Mouse (Mus musculus) kidney, embryonic 15.5 days (tissue): Measurements from ENCODE around the gene Nthl1. TPM values are rescaled to one million over a fixed set of nuclear protein-coding genes. Genes with fewer than 3 reads are reported as not detected.
"Not testable (repeated sequence)": the region's sequence is repeated elsewhere in the genome, so short reads cannot be mapped to it uniquely, and the experiment has no call there.

Experiments
- ATAC-seq: fragments of 200-750 bp; cut with Nextera tagmentation; replicated peaks from 2 replicates; pipeline ENCODE4 v1.8.0; 2017; ENCODE audit warnings: moderate TSS enrichment; ENCODE audit not compliant: low FRiP score
- H3K27ac ChIP-seq: fragments of 300-500 bp; sonication (generic); 2 replicates; pipeline ENCODE4 v1.5.1; 2015; ENCODE audit warnings: mild to moderate bottlenecking, inconsistent platforms
- H3K27me3 ChIP-seq: fragments of 300-500 bp; sonication (generic); 2 replicates; pipeline ENCODE4 v1.6.1; 2015; ENCODE audit warnings: inconsistent platforms
- H3K36me3 ChIP-seq: fragments of 300-500 bp; sonication (generic); 2 replicates; pipeline ENCODE4 v1.6.1; 2015; ENCODE audit warnings: inconsistent platforms
- H3K4me1 ChIP-seq: fragments of 300-500 bp; sonication (generic); 2 replicates; pipeline ENCODE4 v1.6.1; 2015; ENCODE audit warnings: inconsistent platforms
- H3K4me2 ChIP-seq: fragments of 300-500 bp; sonication (generic); 2 replicates; pipeline ENCODE4 v1.6.1; 2015; ENCODE audit warnings: moderate library complexity, mild to moderate bottlenecking, inconsistent platforms
- H3K4me3 ChIP-seq: fragments of 300-500 bp; sonication (generic); replicated peaks from 2 replicates; pipeline ENCODE4 v1.5.1; 2015; ENCODE audit warnings: mild to moderate bottlenecking, inconsistent platforms
- H3K9ac ChIP-seq: fragments of 300-500 bp; sonication (generic); 2 replicates; pipeline ENCODE4 v1.6.1; 2015; ENCODE audit warnings: mild to moderate bottlenecking, inconsistent platforms
- H3K9me3 ChIP-seq: fragments of 300-500 bp; sonication (generic); replicated peaks from 2 replicates; pipeline ENCODE4 v1.6.1; 2016; ENCODE audit warnings: inconsistent platforms
- WGBS: fragments of 180-500 bp; shearing (Covaris S2); methylation state at CpG from one replicate; pipeline ENCODE4 v1.1.7; 2015; ENCODE audit warnings: mixed read lengths; 5-methylcytosine and 5-hydroxymethylcytosine counted together
- polyA plus RNA-seq: library from polyadenylated mRNA; unstranded; fragments of >200 nt; fragmentation: Nextera tagmentation; extraction: Ambion mirVana; gene quantifications from 2 replicates; pipeline ENCODE4 v1.2.1, GENCODE M21; 2015

The Nthl1 gene
- polyA plus RNA-seq, 1 experiment from 2014 or later: 20.6 TPM

DNA sequence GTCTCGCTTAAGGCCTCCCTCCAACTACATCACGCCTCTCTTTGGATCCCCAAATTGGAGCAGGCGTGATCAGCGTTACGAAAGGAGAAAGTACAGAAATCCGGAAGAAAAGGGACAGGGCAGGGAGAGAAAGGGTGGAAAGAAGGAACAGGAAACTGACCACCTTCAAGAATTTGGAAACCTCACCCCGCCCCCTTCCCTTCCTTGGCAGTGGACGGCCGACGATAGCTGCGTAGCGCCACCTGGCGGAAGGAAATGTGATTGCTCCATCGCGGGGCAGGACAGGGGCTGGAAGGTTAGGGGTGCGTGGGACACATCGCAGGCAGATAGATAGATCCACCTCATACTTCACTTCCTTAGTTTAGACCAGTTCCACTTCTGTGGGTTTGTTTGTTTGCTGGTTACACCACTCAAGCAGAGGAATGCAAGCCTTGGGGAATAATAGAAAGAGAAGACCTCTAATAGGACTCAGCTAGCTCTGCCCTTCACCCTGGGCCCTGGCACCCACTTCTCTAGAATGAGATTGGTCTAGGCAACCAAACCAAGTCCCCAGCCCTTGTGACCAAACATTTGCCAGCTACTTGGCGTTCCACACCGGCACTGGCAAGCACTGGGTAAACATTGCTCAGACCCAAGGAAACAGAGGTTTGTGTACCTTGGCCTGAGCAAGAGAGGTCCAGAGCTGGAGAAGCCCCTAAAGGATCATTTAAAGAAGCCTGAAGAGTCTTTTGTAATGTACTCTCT lies 21.7 kb downstream of the Nthl1 start:
- peaks cover 43% of the 10 kb centered on the region for H3K27me3 ChIP-seq
- H3K9ac ChIP-seq: peak overlapping the region; percentile 25; the same call in 1 of the 2 replicates
- no peaks in the 10 kb centered on the region for H3K9me3 ChIP-seq
- H3K4me3 ChIP-seq: peak overlapping the region; percentile 38
- H3K27ac ChIP-seq: no peak overlapping the region
- H3K36me3 ChIP-seq: no peaks in the 10 kb centered on the region
- WGBS: 5% methylated on average over 19 of the region's 19 CpGs
- H3K4me1 ChIP-seq: peaks cover 36% of the 10 kb centered on the region
- ATAC-seq: 0 out of 2 replicates have a peak, but pooled peaks have one; percentile 15
- peak overlapping the region; percentile 67 for H3K4me2 ChIP-seq

DNA sequence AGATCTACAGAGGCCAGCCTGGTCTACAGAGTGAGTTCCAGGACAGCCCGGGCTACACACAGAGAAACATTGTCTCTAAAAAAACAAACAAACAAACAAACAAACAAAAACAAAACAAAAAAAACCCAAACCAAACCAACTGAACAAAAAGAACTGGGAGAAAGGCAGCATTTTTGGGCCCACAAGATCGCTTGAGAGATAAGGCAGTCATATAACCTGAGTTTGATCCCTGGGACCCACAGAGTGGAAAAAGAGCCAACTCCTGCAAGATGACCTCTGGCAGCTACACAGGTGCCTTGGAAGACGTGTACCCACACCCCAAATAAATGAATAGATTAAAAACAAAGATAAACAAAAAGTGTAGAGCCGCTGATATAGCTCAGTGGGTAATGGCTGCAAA lies 22.5 kb downstream of the Nthl1 start:
- H3K4me3 ChIP-seq: no peak overlapping the region
- no peak overlapping the region for H3K9ac ChIP-seq
- H3K27me3 ChIP-seq: peaks cover 52% of the 10 kb centered on the region
- no peak for ATAC-seq
- H3K4me2 ChIP-seq: no peak overlapping the region
- H3K36me3 ChIP-seq: no peaks in the 10 kb centered on the region
- H3K4me1 ChIP-seq: peaks cover 28% of the 10 kb centered on the region
- WGBS: 67% methylated on average over 4 of the region's 4 CpGs
- no peaks in the 10 kb centered on the region for H3K9me3 ChIP-seq
- H3K27ac ChIP-seq: no peak overlapping the region

DNA sequence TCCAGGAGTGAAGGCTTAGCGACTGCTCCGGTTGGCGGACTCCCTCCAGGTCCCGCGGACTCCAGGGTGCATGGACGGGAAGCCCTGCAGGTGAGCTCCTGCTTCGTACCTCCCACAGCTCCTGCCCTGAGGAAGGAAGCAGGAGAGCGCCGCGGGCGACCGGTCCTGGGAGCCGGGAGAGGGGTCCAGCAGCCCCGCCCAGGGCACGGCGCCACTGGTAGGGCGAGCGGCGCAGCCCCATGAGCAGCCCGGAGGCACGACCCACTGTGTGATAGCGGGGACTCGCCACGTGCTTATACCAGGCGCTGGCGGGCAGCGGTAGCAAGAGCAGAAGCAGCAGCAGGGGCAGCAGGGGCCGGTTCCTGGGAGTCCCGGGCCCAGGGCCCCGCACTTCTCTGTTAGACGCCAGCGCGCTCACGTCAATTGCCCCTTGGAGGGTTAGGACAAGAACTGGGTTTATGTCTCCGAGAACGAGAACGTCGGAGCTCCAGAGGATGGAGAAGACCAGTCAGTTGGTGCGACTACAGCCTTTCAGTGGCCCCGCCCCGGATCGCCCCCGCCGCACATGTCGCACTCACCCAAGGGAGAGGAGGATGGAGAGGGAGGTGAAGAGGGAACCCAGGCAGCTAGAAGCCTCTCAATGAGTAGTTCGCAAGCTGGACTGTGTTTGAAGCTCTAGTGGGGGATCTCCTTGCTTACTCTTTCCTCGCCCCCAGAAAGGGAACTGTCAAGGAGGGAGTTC lies 25.7 kb downstream of the Nthl1 start, which contains the start of gene Npw:
TSS of gene Npw (minus strand) at position 441 of the 742 bp plus-strand sequence.
- Histone ChIP-seq H3K4me2 (peak within 1 kb of the TSS; percentile 89), H3K9me3 (no peaks in the 10 kb centered on the region), H3K27ac (no peak within 1 kb of the TSS), H3K4me3 (peak within 1 kb of the TSS; percentile 46), H3K9ac (peak within 1 kb of the TSS; percentile 42), H3K4me1 (peaks cover 19% of the 10 kb centered on the region), H3K36me3 (no peaks in the 10 kb centered on the region), H3K27me3 (peaks cover 49% of the 10 kb centered on the region)
- ATAC-seq: peak; percentile 60; the same call in 1 of the 2 replicates
- 2% methylated on average over 47 of the region's 47 CpGs for WGBS

DNA sequence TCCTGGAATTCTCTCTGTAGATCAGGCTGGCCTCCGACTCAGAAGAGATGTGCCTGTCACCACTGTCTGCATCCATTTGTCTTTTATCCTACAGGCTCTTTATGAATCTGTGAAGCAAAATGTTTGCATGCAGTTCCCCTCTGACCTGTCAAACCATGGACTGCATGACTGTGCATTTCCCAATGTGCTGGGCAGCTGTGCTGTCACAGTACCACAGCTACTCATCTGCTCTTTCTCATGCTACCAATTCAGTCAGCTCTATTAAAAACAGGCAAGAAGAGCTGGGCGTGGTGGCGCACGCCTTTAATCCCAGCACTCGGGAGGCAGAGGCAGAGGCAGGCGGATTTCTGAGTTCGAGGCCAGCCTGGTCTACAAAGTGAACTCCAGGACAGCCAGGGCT lies 34.5 kb downstream of the Nthl1 start:
- H3K9ac ChIP-seq, H3K36me3 ChIP-seq, H3K27ac ChIP-seq, H3K4me3 ChIP-seq, ATAC-seq, H3K27me3 ChIP-seq, H3K4me2 ChIP-seq, H3K9me3 ChIP-seq: not testable (repeated sequence)
- peaks cover 27% of the 10 kb centered on the region for H3K4me1 ChIP-seq
- WGBS: 69% methylated on average over 7 of the region's 7 CpGs

- no peak overlapping the region for H3K4me2 ChIP-seq
- 29% methylated on average over 6 of the region's 6 CpGs for WGBS
- H3K27ac ChIP-seq: no peak overlapping the region
These were observed 34.9 kb downstream of the Nthl1 start for GRCm38 (mm10) chr17:24667416-24667815.

DNA sequence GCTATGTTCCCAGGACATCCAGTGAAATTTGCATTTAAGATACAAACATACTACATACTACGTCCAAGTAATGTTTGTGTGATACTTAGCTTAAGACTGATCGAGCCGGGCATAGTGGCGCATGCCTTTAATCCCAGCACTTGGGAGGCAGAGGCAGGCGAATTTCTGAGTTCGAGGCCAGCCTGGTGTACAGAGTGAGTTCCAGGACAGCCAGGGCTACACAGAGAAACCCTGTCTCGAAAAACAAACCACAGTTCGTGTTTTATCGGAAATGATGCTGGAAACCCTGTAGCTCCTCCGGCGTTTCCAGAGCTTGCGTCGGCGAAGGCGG lies 36.7 kb downstream of the Nthl1 start:
- peak overlapping the region; percentile 81 for H3K27ac ChIP-seq

More at GRCm38 (mm10) chr17:24667416-24667815, 34.9 kb downstream of the Nthl1 start:
- H3K9me3 ChIP-seq: no peaks in the 10 kb centered on the region
- peaks cover 31% of the 10 kb centered on the region for H3K4me1 ChIP-seq
- H3K4me3 ChIP-seq: no peak overlapping the region
- ATAC-seq: no peak
- no peaks in the 10 kb centered on the region for H3K36me3 ChIP-seq
- 0 out of 2 replicates have a peak, but pooled peaks cover 4% of the 10 kb centered on the region for H3K27me3 ChIP-seq
- H3K9ac ChIP-seq: no peak overlapping the region

DNA sequence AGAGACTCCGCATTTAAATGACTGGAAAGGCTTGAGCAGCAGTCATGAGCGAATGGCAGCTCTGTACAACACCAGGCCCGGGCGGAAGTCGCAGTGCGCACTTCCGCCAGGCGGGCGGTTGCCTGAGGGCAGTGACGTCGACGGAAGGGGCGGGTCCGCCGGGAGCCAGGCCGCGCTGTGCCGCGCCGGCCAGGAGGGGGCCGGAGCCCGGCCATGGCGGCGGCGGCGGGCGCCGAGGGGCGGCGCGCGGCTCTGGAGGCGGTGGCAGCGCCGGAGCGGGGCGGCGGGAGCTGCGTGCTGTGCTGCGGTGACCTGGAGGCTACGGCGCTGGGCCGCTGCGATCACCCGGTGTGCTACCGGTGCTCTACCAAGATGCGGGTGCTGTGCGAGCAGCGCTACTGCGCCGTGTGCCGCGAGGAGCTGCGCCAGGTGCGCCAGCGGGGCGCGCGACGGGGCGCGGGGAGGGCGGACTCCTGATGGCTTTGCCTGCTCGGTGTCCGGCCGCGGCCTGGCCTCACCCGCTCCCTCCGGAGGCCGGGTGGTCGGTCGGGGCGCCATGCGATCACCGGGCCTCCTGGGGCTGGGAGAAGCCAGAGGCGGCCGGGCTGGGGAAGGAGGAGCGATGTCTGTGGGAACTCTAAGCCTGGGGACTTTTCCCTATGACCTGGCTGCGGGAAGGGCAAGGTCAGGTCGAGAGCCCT lies 37.2 kb downstream of the Nthl1 start, which contains the start of gene Zfp598:
TSS of gene Zfp598 (plus strand) at position 143 of the 701 bp plus-strand sequence.
- H3K27ac ChIP-seq: peak within 1 kb of the TSS; percentile 81
- no peaks in the 10 kb centered on the region for H3K27me3 ChIP-seq
- peak within 1 kb of the TSS; percentile 95 for H3K4me3 ChIP-seq
- H3K9ac ChIP-seq: peak within 1 kb of the TSS; percentile 96
- H3K36me3 ChIP-seq: 0 out of 2 replicates have a peak, but pooled peaks cover 4% of the 10 kb centered on the region
- peaks cover 39% of the 10 kb centered on the region for H3K4me1 ChIP-seq
- WGBS: under 1% methylated on average over 73 of the region's 80 CpGs
- H3K4me2 ChIP-seq: peak within 1 kb of the TSS; percentile 81
- peak; percentile 97 for ATAC-seq
- H3K9me3 ChIP-seq: no peaks in the 10 kb centered on the region

More for the DNA sequence above, 36.7 kb downstream of the Nthl1 start:
- peak overlapping the region; percentile 96 for H3K9ac ChIP-seq
- H3K4me2 ChIP-seq: peak overlapping the region; percentile 81
- H3K9me3 ChIP-seq, H3K27me3 ChIP-seq, H3K36me3 ChIP-seq: not testable (repeated sequence)
- peak overlapping the region; percentile 95 for H3K4me3 ChIP-seq
- 0 out of 2 replicates have a peak, but pooled peaks have one; percentile 11 for ATAC-seq
- 12% methylated on average over 15 of the region's 15 CpGs for WGBS
- peaks cover 39% of the 10 kb centered on the region for H3K4me1 ChIP-seq

GRCm38 (mm10) chr17:24670246-24670844 lies 37.9 kb downstream of the Nthl1 start:
- Histone ChIP-seq H3K9ac (peak overlapping the region; percentile 96), H3K4me3 (peak overlapping the region; percentile 95), H3K27me3 (no peaks in the 10 kb centered on the region), H3K27ac (peak overlapping the region; percentile 81), H3K9me3 (no peaks in the 10 kb centered on the region), H3K4me2 (peak overlapping the region; percentile 81), H3K4me1 (peaks cover 39% of the 10 kb centered on the region), H3K36me3 (0 out of 2 replicates have a peak, but pooled peaks cover 4% of the 10 kb centered on the region)
- WGBS: 8% methylated on average over 8 of the region's 8 CpGs
- ATAC-seq: no peak

GRCm38 (mm10) chr17:24671346-24671745 lies 38.9 kb downstream of the Nthl1 start:
- H3K9me3 ChIP-seq: no peaks in the 10 kb centered on the region
- peak overlapping the region; percentile 22; the same call in 1 of the 2 replicates for H3K27ac ChIP-seq
- ATAC-seq: no peak
- H3K9ac ChIP-seq: peak overlapping the region; percentile 96; the same call in 1 of the 2 replicates
- H3K4me2 ChIP-seq: peak overlapping the region; percentile 81
- H3K27me3 ChIP-seq: no peaks in the 10 kb centered on the region
- peak overlapping the region; percentile 95 for H3K4me3 ChIP-seq
- peaks cover 43% of the 10 kb centered on the region for H3K4me1 ChIP-seq
- peaks cover 5% of the 10 kb centered on the region; the same call in 1 of the 2 replicates for H3K36me3 ChIP-seq
- WGBS: 63% methylated on average over 5 of the region's 5 CpGs

GRCm38 (mm10) chr17:24672141-24672540 lies 39.7 kb downstream of the Nthl1 start:
- WGBS: 20% methylated on average over 5 of the region's 5 CpGs
- H3K36me3 ChIP-seq: peaks cover 13% of the 10 kb centered on the region
- H3K27ac ChIP-seq: peak overlapping the region; percentile 22; the same call in 1 of the 2 replicates
- no peaks in the 10 kb centered on the region for H3K27me3 ChIP-seq
- peak overlapping the region; percentile 1; the same call in 1 of the 2 replicates for H3K4me3 ChIP-seq
- 0 out of 2 replicates have a peak overlapping the region, but pooled peaks have one; percentile 23 for H3K9ac ChIP-seq
- peaks cover 43% of the 10 kb centered on the region for H3K4me1 ChIP-seq
- ATAC-seq: no peak
- H3K4me2 ChIP-seq: peak overlapping the region; percentile 81
- H3K9me3 ChIP-seq: no peaks in the 10 kb centered on the region

DNA sequence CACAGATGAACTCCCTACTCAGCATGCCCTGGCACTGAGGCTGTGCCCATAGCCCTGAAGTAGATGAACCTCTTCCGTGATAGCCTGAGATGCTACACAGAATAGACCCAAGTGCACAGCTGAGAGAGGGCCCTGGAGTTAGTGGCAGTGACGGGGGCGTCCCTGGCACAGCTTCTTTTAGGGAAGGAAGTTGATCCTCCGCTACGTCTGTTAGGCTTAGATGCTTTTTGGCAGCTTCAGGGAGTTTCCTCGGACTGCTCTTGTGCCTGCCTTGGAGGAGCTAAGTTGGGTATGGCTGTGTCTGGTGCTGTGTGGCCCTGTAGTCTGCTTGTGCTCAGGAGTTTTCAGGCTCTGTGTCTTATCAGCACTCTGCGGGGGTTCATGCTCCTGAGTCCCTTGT lies 41.8 kb downstream of the Nthl1 start:
- Histone ChIP-seq H3K9me3 (no peaks in the 10 kb centered on the region), H3K4me1 (peaks cover 35% of the 10 kb centered on the region), H3K27me3 (no peaks in the 10 kb centered on the region), H3K9ac (no peak overlapping the region), H3K4me2 (no peak overlapping the region), H3K4me3 (no peak overlapping the region), H3K27ac (no peak overlapping the region), H3K36me3 (peaks cover 34% of the 10 kb centered on the region)
- WGBS: 83% methylated on average over 7 of the region's 7 CpGs
- ATAC-seq: no peak
